Mouse (Mus musculus): ENCODE results near the gene Dnajc4.

Dnajc4 gene

DNA sequence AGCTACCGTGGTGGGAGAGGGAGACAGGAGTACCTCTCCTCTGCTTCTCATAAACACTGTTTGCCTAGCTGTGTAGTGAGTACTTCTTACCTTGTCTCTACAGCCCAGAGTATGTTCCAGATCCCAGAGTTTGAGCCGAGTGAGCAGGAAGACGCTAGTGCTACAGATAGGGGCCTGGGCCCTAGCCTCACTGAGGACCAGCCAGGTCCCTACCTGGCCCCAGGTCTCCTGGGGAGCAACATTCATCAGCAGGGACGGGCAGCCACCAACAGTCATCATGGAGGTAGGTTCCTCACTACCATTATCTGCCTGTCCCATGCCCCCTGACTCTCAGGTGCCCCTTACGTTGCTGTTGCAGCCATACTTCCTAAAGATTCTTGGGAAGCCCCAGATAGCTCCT, 49.6 kb downstream of the Dnajc4 start:
- DNase-seq, result no peak

DNA sequence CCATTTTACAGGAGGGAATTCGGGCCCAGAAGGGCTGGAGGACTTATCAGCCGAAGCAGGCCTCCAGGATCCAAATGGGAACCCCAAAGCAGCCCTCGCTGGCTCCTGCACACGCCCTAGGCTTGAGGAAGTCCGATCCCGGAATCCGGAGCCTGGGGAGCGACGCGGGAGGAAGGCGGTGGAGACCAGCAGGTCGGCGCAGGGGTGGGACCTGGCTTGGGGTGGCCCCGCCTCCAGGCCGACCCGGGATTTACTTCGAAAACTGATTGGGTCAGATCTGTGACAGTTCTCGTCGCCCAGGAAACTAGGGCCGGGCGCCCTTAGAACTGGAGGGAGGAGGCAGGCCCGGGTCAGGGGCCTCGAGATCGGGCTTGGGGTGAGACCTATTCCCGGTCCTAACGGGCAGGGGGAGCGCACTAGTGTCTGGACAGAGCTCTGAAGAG, 50.1 kb downstream of the Dnajc4 start, which contains the start of gene Gpr137:
Gene Gpr137 (minus strand): TSS at position 232 of the 443 bp plus-strand sequence.
- peak; percentile 97 for DNase-seq

DNA sequence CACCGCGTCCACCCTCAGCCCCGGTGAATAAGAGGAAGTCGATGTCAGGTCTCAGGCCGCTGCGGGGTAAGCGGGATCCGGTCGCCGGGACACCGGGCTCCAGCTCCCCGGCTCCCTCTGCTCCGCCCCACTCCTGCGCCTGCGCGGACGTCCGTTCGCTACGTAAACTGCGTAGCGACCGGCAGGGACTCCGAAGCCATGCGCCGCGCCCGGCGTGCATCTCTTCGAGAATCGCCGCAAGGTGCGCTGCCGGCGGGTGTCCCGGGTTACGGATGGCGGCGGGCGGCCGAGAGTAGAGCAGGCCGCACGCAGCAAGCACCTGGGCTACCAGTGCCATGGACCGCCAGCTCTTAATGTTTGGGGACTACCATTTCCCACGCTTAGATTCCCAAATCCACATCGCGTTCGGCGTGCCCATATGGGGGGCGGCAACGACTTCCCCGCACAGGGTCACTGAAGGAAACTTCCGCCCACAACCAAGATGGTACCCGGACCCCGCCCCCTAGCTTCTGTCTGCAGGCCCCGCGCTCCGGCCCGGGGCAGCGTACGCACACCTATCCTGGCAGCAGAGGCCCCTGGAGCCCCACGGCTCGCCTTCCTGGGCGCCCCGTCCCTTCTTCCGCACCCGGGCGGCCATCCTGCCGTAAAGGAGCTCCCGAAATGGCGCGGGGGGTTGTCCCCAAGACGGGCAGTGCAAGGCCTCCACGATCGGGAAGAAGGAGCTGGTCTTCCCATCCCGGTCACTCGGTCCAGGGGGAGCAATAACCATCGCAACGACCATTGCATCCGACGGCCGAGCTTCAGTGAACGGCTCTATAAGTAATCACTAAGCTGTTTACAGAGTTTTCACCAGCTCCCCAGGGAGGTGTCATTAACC, 50.8 kb downstream of the Dnajc4 start, which contains the start of gene Bad:
Gene Bad (plus strand): TSS at position 490 of the 877 bp plus-strand sequence.
- peak; percentile 96 for DNase-seq

DNA sequence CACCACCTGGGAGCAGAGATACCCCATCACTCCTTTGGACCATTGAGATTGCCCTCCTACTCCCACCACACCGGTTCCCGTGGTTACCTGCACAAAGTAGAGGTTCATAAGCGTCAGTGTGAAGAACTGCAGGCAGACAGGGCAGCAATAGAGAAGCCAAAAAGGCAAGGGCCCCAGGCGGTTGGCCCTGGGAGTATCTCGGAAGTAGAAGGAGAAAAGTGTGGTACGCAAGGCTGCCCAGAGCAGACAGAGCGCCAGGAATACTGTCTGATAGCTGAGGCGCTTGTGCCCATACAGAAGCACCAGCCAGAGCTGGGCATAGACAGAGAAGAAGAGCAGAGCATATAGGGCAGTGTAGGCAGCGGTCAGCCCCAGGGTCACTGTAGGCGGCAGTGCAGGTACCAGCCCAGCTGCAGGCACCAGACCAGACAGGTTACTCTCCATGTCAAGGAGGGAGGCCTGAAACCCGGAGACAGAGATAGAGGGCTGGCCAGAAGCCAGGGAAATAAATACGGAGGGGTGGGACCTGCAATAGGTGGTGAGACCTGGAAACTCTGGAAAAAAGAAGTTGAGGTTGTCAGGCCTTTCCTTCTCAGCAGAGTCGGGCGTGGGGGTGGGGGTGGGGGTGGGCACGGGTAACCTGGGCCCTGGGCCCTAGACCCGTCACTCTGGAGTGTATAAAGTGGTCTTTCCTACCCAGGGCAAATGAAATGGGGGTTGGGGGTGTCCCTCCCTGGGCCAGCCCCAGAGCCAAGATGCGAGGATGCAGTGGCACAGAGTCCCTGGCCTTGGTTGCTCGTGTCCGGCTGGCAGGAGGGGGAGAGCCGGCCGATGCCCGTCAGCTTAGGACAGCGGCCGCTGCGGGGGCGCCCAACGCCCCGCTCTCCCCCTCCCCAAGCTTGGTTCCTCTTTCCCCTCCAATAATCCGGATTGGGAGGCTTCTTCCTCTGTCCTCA, 51.7 kb downstream of the Dnajc4 start:
- no peak for DNase-seq

DNA sequence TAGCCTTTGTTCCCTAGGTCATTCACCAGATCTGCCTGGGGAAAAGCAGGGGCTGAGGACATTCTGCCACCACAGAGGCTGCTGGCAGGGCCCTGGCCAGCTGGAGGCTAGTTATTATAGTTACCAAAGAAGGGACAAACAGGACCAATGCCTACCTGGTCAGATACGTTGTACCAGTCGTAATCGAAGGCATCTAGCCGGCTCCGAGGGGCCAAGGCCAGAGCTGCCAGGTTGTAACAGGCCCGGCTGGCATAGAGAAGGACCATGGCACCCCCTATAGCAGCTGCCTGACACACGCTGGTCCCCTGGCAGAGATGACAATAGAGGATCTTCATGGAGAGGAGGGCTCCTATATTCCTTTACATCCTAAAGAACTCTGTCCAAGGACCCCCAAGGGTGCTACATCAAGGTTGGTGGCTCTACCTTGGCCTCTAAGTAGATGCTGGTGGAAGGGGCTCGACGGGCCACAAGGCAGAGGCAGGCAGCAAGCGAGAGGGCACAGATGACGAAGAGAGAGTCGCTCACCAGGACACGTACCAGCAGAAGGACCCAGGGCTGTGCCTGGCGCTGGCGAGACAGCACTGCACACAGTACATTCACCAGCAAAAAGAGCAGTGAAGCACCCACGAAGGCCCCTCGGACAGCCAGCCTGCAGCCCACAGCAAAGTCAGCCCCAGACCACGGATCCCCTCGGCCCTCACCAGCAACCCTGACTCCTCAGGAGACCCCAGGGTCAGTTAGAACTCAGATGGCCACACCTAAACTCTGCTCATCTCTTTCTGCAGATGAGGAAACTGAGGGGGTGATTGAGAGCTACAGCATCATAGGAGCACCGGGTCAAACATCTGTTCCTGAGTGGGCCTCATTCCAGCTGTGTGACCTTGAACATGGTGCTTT, 53.0 kb downstream of the Dnajc4 start:
- DNase-seq, result no peak
